Mouse (Mus musculus): Measurements from ENCODE around the gene Spr. TPM values are rescaled to one million over a fixed set of nuclear protein-coding genes. Genes with fewer than 3 reads are reported as not detected.
"Not testable (repeated sequence)": the region's sequence is repeated elsewhere in the genome, so short reads cannot be mapped to it uniquely, and the experiment has no call there.

The Spr gene
- polyA plus RNA-seq, 1 experiment: 72.4 TPM

GRCm38 (mm10) chr6:85180036-85180435, 42.5 kb upstream of the Spr start:
- TF ChIP-seq MYOG (IDR thresholded peaks at IDR 0.05; ENCODE audit: control insufficient read depth in 1 of 3, insufficient read depth in 1 of 3, insufficient read length in 2 of 3, low read depth in 2 of 3) (no peak), E2F4 (IDR thresholded peaks at IDR 0.05; ENCODE audit: insufficient read depth) (no peak), POLR2A (IDR thresholded peaks at IDR 0.05; ENCODE audit: insufficient read length, low read depth) (no peak), CEBPB (IDR thresholded peaks at IDR 0.05; ENCODE audit: insufficient read depth, poor library complexity, severe bottlenecking) (no peak), MAX (IDR thresholded peaks at IDR 0.05; ENCODE audit: low read depth) (no peak), TCF3 (IDR thresholded peaks at IDR 0.05; ENCODE audit: insufficient read length, low read depth) (no peak), POLR2AphosphoS2 (IDR thresholded peaks at IDR 0.05; ENCODE audit: insufficient read length, low read depth) (no peak), SRF (IDR thresholded peaks at IDR 0.05; ENCODE audit: control insufficient read depth, insufficient read length, low read depth) (no peak), MYOD1 (IDR thresholded peaks at IDR 0.05; ENCODE audit: control insufficient read depth in 1 of 3, insufficient read length in 2 of 3, low read depth in 2 of 3) (no peak), REST (IDR thresholded peaks at IDR 0.05; ENCODE audit: insufficient read depth, insufficient read length) (no peak)
- H3ac ChIP-seq (ENCODE audit: control insufficient read depth, insufficient read length): no peak overlapping the region
- H3K79me2 ChIP-seq (ENCODE audit: control insufficient read depth, insufficient read depth): no peaks in the 10 kb centered on the region
- no peaks in the 10 kb centered on the region for H3K36me3 ChIP-seq (ENCODE audit: control insufficient read depth, insufficient read depth)
- H3K4me3 ChIP-seq: no peak overlapping the region
- peaks cover 30% of the 10 kb centered on the region for H3K27me3 ChIP-seq (ENCODE audit: control insufficient read depth, insufficient read depth, insufficient read length)
- no peak overlapping the region for H3K4me2 ChIP-seq (ENCODE audit: low read depth)

DNA sequence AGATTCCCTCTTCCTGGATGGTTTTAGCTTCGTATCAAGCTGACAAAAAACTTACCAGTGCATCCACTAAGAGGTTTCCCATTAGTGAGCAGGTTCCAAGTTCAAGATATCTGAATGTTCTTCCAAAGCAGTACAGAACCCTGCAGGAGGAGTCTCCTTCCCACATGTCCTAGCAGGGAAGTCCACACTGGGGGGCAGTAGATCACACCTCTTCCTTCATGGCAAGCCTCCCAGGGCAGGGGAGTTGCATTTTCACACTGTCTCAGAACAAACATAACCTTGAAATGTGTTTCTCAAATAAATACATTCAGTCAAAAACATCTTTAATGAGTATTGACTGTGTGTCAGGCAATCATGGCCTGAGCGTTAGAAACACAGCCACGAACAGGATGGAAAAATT, 42.0 kb upstream of the Spr start:
- H3K4me3 ChIP-seq: no peak overlapping the region
- TF ChIP-seq E2F4 (IDR thresholded peaks at IDR 0.05; ENCODE audit: insufficient read depth): no peak
- TF ChIP-seq SRF (IDR thresholded peaks at IDR 0.05; ENCODE audit: control insufficient read depth, insufficient read length, low read depth): no peak
- no peak for TF ChIP-seq MAX (IDR thresholded peaks at IDR 0.05; ENCODE audit: low read depth)
- no peak for TF ChIP-seq TCF12 (IDR thresholded peaks at IDR 0.05; ENCODE audit: insufficient read depth, poor library complexity, severe bottlenecking)
- no peak for TF ChIP-seq MYOD1 (IDR thresholded peaks at IDR 0.05; ENCODE audit: control insufficient read depth in 1 of 3, insufficient read length in 2 of 3, low read depth in 2 of 3)
- no peak for TF ChIP-seq USF1 (IDR thresholded peaks at IDR 0.05; ENCODE audit: low read depth)
- TF ChIP-seq POLR2A (IDR thresholded peaks at IDR 0.05; ENCODE audit: insufficient read length, low read depth): no peak
- TF ChIP-seq TCF3 (IDR thresholded peaks at IDR 0.05; ENCODE audit: insufficient read length, low read depth): no peak
- no peak for TF ChIP-seq MYOG (IDR thresholded peaks at IDR 0.05; ENCODE audit: control insufficient read depth in 1 of 3, insufficient read depth in 1 of 3, insufficient read length in 2 of 3, low read depth in 2 of 3)
- no peak for TF ChIP-seq POLR2AphosphoS2 (IDR thresholded peaks at IDR 0.05; ENCODE audit: insufficient read length, low read depth)
- no peaks in the 10 kb centered on the region for H3K79me2 ChIP-seq (ENCODE audit: control insufficient read depth, insufficient read depth)
- no peak overlapping the region for H3K4me2 ChIP-seq (ENCODE audit: low read depth)
- H3K27me3 ChIP-seq (ENCODE audit: control insufficient read depth, insufficient read depth, insufficient read length): peaks cover 30% of the 10 kb centered on the region
- H3K36me3 ChIP-seq (ENCODE audit: control insufficient read depth, insufficient read depth): no peaks in the 10 kb centered on the region
- no peak overlapping the region for H3ac ChIP-seq (ENCODE audit: control insufficient read depth, insufficient read length)

- TF ChIP-seq MYOD1 (IDR thresholded peaks at IDR 0.05; ENCODE audit: control insufficient read depth in 1 of 3, insufficient read length in 2 of 3, low read depth in 2 of 3): no peak
- TF ChIP-seq TCF3 (IDR thresholded peaks at IDR 0.05; ENCODE audit: insufficient read length, low read depth): no peak
- no peak for TF ChIP-seq MAX (IDR thresholded peaks at IDR 0.05; ENCODE audit: low read depth)
- no peak for TF ChIP-seq E2F4 (IDR thresholded peaks at IDR 0.05; ENCODE audit: insufficient read depth)
- no peak for TF ChIP-seq CEBPB (IDR thresholded peaks at IDR 0.05; ENCODE audit: insufficient read depth, poor library complexity, severe bottlenecking)
- TF ChIP-seq SRF (IDR thresholded peaks at IDR 0.05; ENCODE audit: control insufficient read depth, insufficient read length, low read depth): no peak
- TF ChIP-seq POLR2AphosphoS2 (IDR thresholded peaks at IDR 0.05; ENCODE audit: insufficient read length, low read depth): no peak
- TF ChIP-seq USF1 (IDR thresholded peaks at IDR 0.05; ENCODE audit: low read depth): no peak
- TF ChIP-seq REST (IDR thresholded peaks at IDR 0.05; ENCODE audit: insufficient read depth, insufficient read length): no peak
- no peak for TF ChIP-seq MYOG (IDR thresholded peaks at IDR 0.05; ENCODE audit: control insufficient read depth in 1 of 3, insufficient read depth in 1 of 3, insufficient read length in 2 of 3, low read depth in 2 of 3)
- no peak for TF ChIP-seq TCF12 (IDR thresholded peaks at IDR 0.05; ENCODE audit: insufficient read depth, poor library complexity, severe bottlenecking)
- TF ChIP-seq POLR2A (IDR thresholded peaks at IDR 0.05; ENCODE audit: insufficient read length, low read depth): no peak
- H3K27me3 ChIP-seq (ENCODE audit: control insufficient read depth, insufficient read depth, insufficient read length): peaks cover 45% of the 10 kb centered on the region
Measured at GRCm38 (mm10) chr6:85165440-85165921, 27.9 kb upstream of the Spr start.

DNA sequence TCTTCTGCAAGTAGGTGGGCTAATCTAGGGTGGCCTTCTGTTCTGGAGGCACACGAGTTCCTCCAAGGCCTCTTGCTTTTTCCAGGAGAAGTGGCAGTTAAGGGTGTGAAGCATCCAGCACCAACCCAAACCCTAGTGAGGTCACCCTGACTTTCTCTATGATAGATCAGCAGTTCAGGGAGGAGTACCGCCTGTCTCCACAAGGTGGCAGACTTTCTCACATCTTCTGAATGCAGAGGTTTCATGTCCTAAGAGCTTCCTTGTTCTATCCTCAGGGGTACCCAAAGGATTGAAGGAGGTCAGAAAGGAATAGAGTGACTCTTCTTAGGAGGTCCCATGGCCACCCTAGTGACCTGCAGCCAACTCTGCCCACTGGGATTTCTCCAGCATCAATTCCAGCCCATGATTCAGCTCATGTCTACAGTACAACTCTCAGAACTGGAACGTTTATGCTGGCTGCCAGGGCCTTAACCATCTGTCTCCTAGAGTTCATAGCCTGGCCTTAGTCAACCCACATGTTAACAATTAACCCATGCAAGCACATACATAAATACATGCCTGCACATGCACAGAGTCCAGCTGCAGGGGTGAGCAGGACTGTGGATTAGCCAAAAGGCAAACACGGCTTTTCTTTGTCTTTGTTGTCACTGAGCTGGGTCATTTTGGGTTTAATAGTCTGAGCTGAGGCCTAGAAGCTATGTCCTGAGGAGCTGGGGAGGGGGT, 22.8 kb upstream of the Spr start:
- Histone ChIP-seq H3K27me3 (ENCODE audit: control insufficient read depth, insufficient read depth, insufficient read length) (peaks cover 22% of the 10 kb centered on the region), H3K36me3 (ENCODE audit: control insufficient read depth, insufficient read depth) (no peaks in the 10 kb centered on the region), H3K4me2 (ENCODE audit: low read depth) (no peak overlapping the region), H3ac (ENCODE audit: control insufficient read depth, insufficient read length) (no peak overlapping the region), H3K79me2 (ENCODE audit: control insufficient read depth, insufficient read depth) (no peaks in the 10 kb centered on the region), H3K4me3 (no peak overlapping the region)
- no peak for TF ChIP-seq MYOD1 (IDR thresholded peaks at IDR 0.05; ENCODE audit: control insufficient read depth in 1 of 3, insufficient read length in 2 of 3, low read depth in 2 of 3)
- no peak for TF ChIP-seq REST (IDR thresholded peaks at IDR 0.05; ENCODE audit: insufficient read depth, insufficient read length)
- no peak for TF ChIP-seq POLR2AphosphoS2 (IDR thresholded peaks at IDR 0.05; ENCODE audit: insufficient read length, low read depth)
- TF ChIP-seq MAX (IDR thresholded peaks at IDR 0.05; ENCODE audit: low read depth): no peak
- TF ChIP-seq MYOG (IDR thresholded peaks at IDR 0.05; ENCODE audit: control insufficient read depth in 1 of 3, insufficient read depth in 1 of 3, insufficient read length in 2 of 3, low read depth in 2 of 3): no peak
- TF ChIP-seq CEBPB (IDR thresholded peaks at IDR 0.05; ENCODE audit: insufficient read depth, poor library complexity, severe bottlenecking): no peak
- TF ChIP-seq TCF3 (IDR thresholded peaks at IDR 0.05; ENCODE audit: insufficient read length, low read depth): no peak
- no peak for TF ChIP-seq USF1 (IDR thresholded peaks at IDR 0.05; ENCODE audit: low read depth)

More at GRCm38 (mm10) chr6:85165440-85165921, 27.9 kb upstream of the Spr start:
- Histone ChIP-seq H3ac (ENCODE audit: control insufficient read depth, insufficient read length) (no peak overlapping the region), H3K36me3 (ENCODE audit: control insufficient read depth, insufficient read depth) (no peaks in the 10 kb centered on the region), H3K4me3 (no peak overlapping the region), H3K79me2 (ENCODE audit: control insufficient read depth, insufficient read depth) (no peaks in the 10 kb centered on the region), H3K4me2 (ENCODE audit: low read depth) (no peak overlapping the region)

GRCm38 (mm10) chr6:85159092-85159760, 21.7 kb upstream of the Spr start:
- peaks cover 17% of the 10 kb centered on the region for H3K27me3 ChIP-seq (ENCODE audit: control insufficient read depth, insufficient read depth, insufficient read length)
- H3K4me3 ChIP-seq; H3ac ChIP-seq (ENCODE audit: control insufficient read depth, insufficient read length); H3K4me2 ChIP-seq (ENCODE audit: low read depth); H3K79me2 ChIP-seq (ENCODE audit: control insufficient read depth, insufficient read depth); H3K36me3 ChIP-seq (ENCODE audit: control insufficient read depth, insufficient read depth): not testable (repeated sequence)

GRCm38 (mm10) chr6:85158040-85158804, 20.7 kb upstream of the Spr start:
- H3K27me3 ChIP-seq (ENCODE audit: control insufficient read depth, insufficient read depth, insufficient read length): peaks cover 13% of the 10 kb centered on the region
- H3K4me3 ChIP-seq; H3ac ChIP-seq (ENCODE audit: control insufficient read depth, insufficient read length); H3K36me3 ChIP-seq (ENCODE audit: control insufficient read depth, insufficient read depth); H3K4me2 ChIP-seq (ENCODE audit: low read depth); H3K79me2 ChIP-seq (ENCODE audit: control insufficient read depth, insufficient read depth): not testable (repeated sequence)

DNA sequence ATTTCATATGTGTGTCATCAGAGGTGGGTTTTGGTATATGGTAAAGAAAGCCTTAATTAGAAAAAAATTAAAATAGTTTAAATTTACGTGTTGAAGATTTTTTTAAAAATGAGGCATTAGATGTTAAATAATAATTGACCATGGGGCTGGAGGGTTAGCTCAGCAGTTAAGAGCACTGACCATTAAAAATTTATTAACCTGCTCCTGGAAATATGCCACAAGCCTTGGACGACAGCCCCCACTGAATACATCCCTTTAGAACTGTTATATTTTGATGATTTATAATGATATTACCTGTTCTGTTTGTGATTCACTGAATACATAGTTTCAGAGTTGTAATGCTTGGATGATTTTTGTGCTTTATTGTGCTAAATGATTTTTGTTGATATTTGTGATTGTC, 19.0 kb upstream of the Spr start:
- H3K4me2 ChIP-seq (ENCODE audit: low read depth); H3K79me2 ChIP-seq (ENCODE audit: control insufficient read depth, insufficient read depth); H3K4me3 ChIP-seq; H3K36me3 ChIP-seq (ENCODE audit: control insufficient read depth, insufficient read depth); H3ac ChIP-seq (ENCODE audit: control insufficient read depth, insufficient read length): not testable (repeated sequence)
- peaks cover 11% of the 10 kb centered on the region for H3K27me3 ChIP-seq (ENCODE audit: control insufficient read depth, insufficient read depth, insufficient read length)

All from myocyte (in vitro differentiated cells).